Mouse (Mus musculus): ENCODE measurements at regions not wholly inside any gene's neighbourhood (a gene's known extent, or its start where the extent isn't known, plus 50 kb on each side); places are given as distances from the start of the nearest gene placed in this dataset.
"Not testable (repeated sequence)": the region's sequence is repeated elsewhere in the genome, so short reads cannot be mapped to it uniquely, and the experiment has no call there.

DNA sequence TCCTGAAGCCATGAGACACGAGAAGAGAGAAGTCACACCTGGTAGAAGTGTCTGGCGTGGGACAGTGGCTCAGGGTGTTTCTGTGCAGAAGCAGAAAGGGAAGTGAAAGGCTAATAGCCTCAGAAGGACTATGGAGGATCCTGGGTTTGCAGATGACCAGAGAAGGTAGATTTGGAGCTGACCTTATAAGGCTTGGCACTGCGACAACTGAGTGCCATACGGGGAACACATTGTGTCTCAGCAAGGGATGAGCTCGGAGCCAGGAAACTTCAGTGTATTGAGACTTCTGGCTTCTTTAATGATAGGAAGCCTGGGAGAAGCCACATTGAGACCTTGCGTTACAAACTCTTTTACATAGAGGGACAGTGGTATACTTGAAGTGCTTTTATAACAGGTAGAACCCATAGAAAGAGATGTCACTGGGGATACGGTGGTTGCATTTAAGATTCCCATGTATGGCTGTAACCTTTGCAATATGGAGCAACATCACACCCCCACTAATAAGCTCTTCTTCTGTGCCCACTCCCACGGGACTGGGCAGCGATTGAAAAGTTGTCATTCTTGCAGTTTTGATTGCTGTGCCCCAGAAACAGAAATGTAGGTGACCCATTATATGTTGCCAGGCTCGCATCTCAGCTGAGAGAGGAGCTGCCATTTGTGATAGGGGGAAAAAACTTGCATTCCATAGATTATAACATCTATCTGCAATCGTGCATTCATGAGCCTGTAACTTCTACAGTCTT, 61.8 kb upstream of the Dync1i1 start:
- TF ChIP-seq POLR2A (IDR thresholded peaks at IDR 0.05; ENCODE audit: borderline replicate concordance, extremely low read depth, insufficient read depth, insufficient read length, poor library complexity, severe bottlenecking) (no peak), CTCF (IDR thresholded peaks at IDR 0.05; ENCODE audit: borderline replicate concordance, extremely low read depth, insufficient read depth, insufficient read length) (no peak)
- no peak for DNase-seq (ENCODE audit: low read depth)

DNA sequence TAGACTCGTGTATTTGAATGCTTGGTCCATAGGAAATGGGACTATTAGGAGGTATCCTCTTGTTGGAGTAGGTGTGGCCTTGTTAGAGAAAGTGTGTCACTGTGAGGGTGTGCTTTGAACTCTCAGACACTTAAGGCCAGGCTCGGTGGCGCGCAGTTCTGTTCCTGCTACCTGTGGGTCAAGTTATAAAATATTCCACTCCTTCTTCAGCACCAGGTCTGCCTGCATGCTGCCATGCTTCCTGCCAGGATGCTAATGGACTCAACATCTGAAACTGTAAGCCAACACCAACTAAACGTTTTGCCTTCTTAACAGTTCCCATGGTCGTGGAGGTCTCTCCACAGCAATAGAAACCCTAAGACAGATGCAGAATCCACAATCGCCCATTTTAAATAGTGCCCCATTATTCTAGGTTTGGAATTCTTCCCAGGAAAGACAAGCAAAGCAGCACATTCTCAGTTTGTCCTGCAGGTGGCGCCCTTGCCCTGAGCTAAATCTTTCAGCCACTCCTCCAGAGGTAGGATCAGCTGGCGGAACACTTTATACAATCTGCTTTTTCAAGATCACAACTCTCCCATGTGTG, 80.2 kb upstream of the Dync1i1 start:
- DNase-seq (ENCODE audit: low read depth) = peak; percentile 93
- TF ChIP-seq POLR2A (IDR thresholded peaks at IDR 0.05; ENCODE audit: borderline replicate concordance, extremely low read depth, insufficient read depth, insufficient read length, poor library complexity, severe bottlenecking) (no peak), CTCF (IDR thresholded peaks at IDR 0.05; ENCODE audit: borderline replicate concordance, extremely low read depth, insufficient read depth, insufficient read length) (peak; percentile 93)

DNA sequence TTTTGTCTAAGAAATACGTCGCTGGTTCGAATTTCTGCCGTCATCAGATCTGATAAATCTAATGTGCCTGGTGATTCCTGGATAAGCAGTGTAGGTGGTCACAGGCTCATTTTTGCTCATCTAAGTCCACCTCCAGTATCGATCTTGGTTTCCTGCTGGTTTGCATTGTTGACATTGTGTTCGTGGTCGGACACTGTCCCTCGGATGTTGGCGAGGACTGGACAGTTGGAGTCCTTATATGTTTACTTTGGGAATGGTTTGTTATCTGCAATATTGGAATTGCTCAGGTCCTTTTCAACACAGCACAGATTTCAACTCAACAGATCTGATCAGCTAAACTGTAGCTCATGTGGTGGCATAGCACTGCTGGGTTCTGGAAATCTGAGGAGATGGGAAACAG, 91.2 kb upstream of the Dync1i1 start:
- DNase-seq (ENCODE audit: low read depth) = no peak
- TF ChIP-seq CTCF (IDR thresholded peaks at IDR 0.05; ENCODE audit: borderline replicate concordance, extremely low read depth, insufficient read depth, insufficient read length) (no peak), POLR2A (IDR thresholded peaks at IDR 0.05; ENCODE audit: borderline replicate concordance, extremely low read depth, insufficient read depth, insufficient read length, poor library complexity, severe bottlenecking) (no peak)

DNA sequence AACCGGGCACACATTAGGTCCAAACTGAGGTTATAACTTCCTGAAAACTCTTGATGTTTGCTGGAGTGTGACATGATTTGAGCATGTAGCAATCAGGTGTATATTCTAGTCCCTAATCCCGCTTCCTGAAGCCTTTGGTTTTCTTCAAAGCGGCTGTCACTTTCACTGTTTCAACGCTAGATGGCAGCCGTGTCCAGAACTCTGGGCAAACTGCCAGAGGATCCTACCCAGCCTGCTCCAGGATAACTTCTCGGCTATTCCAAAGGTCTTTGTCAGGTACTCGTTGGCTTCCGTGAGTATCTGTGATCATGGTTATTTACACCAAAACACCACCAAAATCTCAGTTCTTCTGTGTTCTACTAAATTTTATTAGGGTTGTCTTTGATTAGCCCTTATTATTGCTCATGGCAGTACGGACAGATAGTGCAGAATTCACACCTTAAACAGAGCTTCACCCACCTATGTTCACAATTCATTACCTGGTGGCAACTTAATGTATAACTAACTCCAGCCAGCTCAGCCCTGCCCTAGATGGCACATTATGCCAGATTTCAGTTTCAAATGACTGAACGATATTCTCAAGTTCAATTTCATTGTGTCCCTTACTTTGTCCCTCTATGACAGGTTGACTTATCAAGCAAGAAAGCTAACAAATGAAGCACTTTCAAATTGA, 92.3 kb upstream of the Dync1i1 start:
- DNase-seq (ENCODE audit: low read depth) = peak; percentile 84
- TF ChIP-seq POLR2A (IDR thresholded peaks at IDR 0.05; ENCODE audit: borderline replicate concordance, extremely low read depth, insufficient read depth, insufficient read length, poor library complexity, severe bottlenecking) (no peak), CTCF (IDR thresholded peaks at IDR 0.05; ENCODE audit: borderline replicate concordance, extremely low read depth, insufficient read depth, insufficient read length) (peak; percentile 87)

DNA sequence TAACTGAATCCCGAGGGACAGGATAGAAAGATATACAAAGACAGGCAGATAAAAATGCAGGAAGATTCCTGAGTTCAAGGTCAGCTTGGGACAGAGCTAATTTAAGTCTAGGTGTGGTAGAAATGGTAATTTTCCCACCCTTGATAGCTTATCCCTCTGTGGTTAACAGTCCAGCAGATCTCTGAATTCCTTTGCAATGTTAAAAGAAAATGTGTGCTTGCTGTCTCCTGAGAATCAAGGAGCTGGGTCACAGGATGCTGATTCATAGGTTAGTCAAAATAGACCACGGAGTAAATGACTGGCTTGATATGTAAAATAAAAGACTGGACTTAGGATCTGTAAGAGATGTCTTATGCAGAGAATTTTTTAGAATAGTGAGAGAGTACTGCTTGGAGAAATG, 101.4 kb upstream of the Dync1i1 start:
- no peak for DNase-seq (ENCODE audit: low read depth)
- TF ChIP-seq POLR2A (IDR thresholded peaks at IDR 0.05; ENCODE audit: borderline replicate concordance, extremely low read depth, insufficient read depth, insufficient read length, poor library complexity, severe bottlenecking) = no peak
- no peak for TF ChIP-seq CTCF (IDR thresholded peaks at IDR 0.05; ENCODE audit: borderline replicate concordance, extremely low read depth, insufficient read depth, insufficient read length)

DNA sequence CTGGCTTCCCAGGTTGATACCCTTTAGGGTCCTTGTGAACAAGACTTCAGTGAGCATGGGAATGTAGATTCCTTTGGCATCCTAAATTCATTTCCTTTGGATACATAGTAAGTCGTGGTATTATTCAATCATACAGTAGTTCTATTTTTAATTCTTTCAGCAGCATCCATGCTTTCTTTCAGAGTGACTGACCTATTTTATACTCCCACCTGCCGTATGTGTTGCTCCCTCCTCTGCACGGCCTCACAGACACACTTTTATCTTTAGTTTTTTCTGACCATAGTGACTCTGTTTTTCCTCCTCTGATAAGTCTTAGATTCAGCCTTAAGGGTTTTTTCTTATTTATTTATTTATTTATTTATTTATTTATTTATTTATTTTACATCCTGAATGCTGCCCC, 103.9 kb upstream of the Dync1i1 start:
- TF ChIP-seq POLR2A (IDR thresholded peaks at IDR 0.05; ENCODE audit: borderline replicate concordance, extremely low read depth, insufficient read depth, insufficient read length, poor library complexity, severe bottlenecking) = no peak
- TF ChIP-seq CTCF (IDR thresholded peaks at IDR 0.05; ENCODE audit: borderline replicate concordance, extremely low read depth, insufficient read depth, insufficient read length) = no peak
- DNase-seq (ENCODE audit: low read depth) = no peak

DNA sequence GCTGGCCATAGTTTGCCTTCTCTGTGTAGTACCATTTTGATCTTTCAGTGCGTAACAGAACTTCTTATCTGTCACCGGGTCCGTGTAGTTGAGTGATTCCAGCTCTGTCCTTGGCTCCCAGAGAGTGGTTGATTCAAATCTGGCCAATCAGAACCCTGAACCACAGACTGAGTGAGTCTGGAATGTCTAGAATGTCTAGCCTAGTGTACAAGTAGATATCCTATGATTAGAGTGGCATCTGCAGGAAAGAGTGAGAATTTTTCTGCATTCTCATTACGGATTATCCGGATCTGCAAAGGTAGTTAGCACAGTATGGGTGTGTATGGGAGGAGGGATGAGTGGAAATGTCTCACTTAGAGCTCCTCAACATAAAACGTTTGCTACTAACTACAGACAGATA, 97.9 kb upstream of the Pdk4 start:
- TF ChIP-seq CTCF (IDR thresholded peaks at IDR 0.05; ENCODE audit: borderline replicate concordance, extremely low read depth, insufficient read depth, insufficient read length) (no peak), POLR2A (IDR thresholded peaks at IDR 0.05; ENCODE audit: borderline replicate concordance, extremely low read depth, insufficient read depth, insufficient read length, poor library complexity, severe bottlenecking) (no peak)
- DNase-seq (ENCODE audit: low read depth) = no peak

DNA sequence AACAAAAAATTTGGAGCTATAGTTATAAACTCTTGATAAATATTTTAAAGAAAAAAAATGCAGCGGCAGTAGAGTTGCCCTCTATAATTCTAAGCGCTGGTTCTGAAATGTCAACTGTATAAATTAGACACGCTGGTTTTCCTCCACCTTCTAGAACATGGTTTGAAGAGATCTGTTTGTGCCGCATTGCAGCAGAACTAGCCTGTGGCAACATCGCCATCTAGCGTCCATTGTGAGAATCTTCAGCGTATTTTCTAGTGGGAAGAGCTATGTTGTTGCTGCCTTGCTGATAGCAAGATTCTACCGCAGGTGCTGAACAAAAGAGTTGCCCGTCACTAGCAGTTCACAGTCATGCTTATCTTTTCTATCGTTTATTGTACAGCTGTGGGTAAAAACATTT, 93.5 kb upstream of the Pdk4 start:
- DNase-seq (ENCODE audit: low read depth) = peak; percentile 95
- peak; percentile 91 for TF ChIP-seq CTCF (IDR thresholded peaks at IDR 0.05; ENCODE audit: borderline replicate concordance, extremely low read depth, insufficient read depth, insufficient read length)
- TF ChIP-seq POLR2A (IDR thresholded peaks at IDR 0.05; ENCODE audit: borderline replicate concordance, extremely low read depth, insufficient read depth, insufficient read length, poor library complexity, severe bottlenecking) = no peak

DNA sequence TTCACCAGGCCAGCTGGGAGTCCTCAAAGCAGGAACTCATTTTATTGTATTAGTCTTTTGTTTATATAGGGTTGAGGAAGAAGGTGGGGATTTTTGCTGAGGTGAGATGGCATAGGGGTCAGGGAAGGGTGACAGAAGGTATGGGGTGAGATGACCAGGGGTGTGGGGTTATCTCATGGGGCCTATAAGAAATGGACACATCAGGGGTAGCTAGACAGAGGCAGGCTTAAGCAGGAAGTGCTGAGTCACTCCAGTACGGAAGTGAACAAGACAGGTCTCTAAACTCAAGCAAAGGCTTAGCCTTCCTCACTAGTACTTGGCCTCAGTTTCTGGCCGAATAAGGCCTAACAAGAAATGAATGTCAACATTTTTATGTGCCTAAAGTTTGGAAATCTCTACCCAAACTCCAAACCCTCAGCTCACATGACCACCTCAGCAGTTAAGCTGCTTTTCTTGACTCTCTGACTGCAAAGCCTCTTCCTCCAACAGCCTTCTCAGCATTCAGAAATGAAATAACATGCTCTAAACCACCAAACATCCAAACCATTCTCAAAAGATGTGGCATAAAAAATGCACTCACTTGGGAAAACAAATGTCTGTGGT, 86.9 kb upstream of the Pdk4 start:
- TF ChIP-seq POLR2A (IDR thresholded peaks at IDR 0.05; ENCODE audit: borderline replicate concordance, extremely low read depth, insufficient read depth, insufficient read length, poor library complexity, severe bottlenecking) (no peak), CTCF (IDR thresholded peaks at IDR 0.05; ENCODE audit: borderline replicate concordance, extremely low read depth, insufficient read depth, insufficient read length) (no peak)

DNA sequence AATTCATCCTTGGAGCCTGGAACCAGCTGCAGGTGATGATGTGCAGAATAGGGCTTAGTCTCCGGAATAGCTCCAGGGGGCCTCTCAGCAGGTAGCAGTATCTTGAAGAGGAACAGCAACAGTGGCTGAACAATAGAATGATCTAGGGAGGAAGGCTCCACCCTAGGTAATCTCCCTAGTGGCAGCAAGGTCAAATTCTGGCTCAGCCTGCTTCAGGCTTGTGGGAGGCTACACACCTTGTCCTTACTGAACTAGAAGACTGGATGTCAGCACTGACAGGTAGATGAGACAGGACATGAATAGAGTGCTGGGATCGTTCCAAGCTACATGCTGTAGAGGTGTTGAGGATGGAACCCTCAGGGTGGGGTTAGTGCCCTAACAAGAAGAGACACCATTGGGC, 80.8 kb upstream of the Pdk4 start:
- not testable (repeated sequence) for DNase-seq (ENCODE audit: low read depth)

More for the DNA sequence above, 86.9 kb upstream of the Pdk4 start:
- no peak for DNase-seq (ENCODE audit: low read depth)

DNA sequence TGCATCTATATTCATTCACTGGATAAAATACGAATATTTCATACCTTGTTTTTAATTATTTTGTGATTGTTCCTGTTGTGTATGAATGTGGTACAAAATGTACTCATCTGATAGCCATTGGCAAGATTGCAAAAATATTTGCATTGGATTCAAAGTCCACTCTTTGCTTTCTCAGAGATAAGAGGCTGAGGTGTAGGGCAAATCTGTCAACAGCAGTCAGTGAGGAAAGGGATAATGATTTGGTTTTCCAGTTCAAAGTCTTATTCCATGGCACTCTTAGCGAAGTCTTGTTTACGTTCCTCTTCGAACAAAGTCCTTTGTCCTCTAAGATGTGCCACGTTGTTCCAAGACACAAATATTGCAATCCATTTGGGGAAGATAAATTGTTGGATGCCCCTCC, 70.5 kb upstream of the Pdk4 start:
- DNase-seq (ENCODE audit: low read depth) = no peak

DNA sequence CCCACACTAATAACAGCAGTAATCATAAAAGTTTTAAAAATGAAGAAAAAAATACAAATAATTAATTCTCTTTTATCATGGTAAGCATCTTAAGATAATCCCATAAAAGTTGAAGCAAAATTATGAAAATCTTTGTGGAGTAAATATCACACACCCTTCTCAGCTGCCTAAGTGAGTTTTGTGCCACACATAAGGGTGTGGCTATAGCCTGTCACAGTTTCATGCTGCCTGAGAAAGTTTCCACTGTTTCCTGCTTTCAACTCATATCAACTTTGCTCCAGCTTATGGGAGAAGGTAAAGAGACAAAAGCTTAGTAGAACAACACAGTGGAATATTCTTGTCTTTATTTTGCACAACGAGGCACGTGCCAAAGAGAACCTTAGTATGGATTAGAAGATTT, 68.9 kb upstream of the Pdk4 start:
- DNase-seq (ENCODE audit: low read depth) = no peak

More for the DNA sequence above, 70.5 kb upstream of the Pdk4 start:
- no peak for TF ChIP-seq CTCF (IDR thresholded peaks at IDR 0.05; ENCODE audit: borderline replicate concordance, extremely low read depth, insufficient read depth, insufficient read length)

More for the DNA sequence above, 68.9 kb upstream of the Pdk4 start:
- TF ChIP-seq POLR2A (IDR thresholded peaks at IDR 0.05; ENCODE audit: borderline replicate concordance, extremely low read depth, insufficient read depth, insufficient read length, poor library complexity, severe bottlenecking) (no peak), CTCF (IDR thresholded peaks at IDR 0.05; ENCODE audit: borderline replicate concordance, extremely low read depth, insufficient read depth, insufficient read length) (no peak)

All from brain, embryonic 14.5 days (tissue).